Comparison of ENCODE assay signal across 19 mouse cellular contexts in genomic region chr10:105569573-105569972, GRCm38 (mm10). TPM values are rescaled to one million over a fixed set of nuclear protein-coding genes. Genes with fewer than 3 reads are reported as not detected.
"Had no signal": no experiment of that assay in that cellular context is flagged by ENCODE, and none has a peak within 500 bp of the region (broad histone marks: within the 10 kb centered on the region; RNA-seq: fewer than 3 reads in every experiment).

No protein-coding gene starts in this region.

- H3K27ac ChIP-seq: lung, embryonic 15.5 days; macrophage; midbrain, embryonic 13.5 days; midbrain, embryonic 15.5 days; neural tube, embryonic 12.5 days had no signal

- H3K4me3 ChIP-seq: lung, embryonic 15.5 days; megakaryocyte, embryonic 14.5 days; midbrain, embryonic 13.5 days; midbrain, embryonic 15.5 days; neural tube, embryonic 12.5 days had no signal

- H3K9ac ChIP-seq: lung, embryonic 15.5 days; midbrain, embryonic 13.5 days; midbrain, embryonic 15.5 days; neural tube, embryonic 12.5 days had no signal

- H3K4me2 ChIP-seq: lung, embryonic 15.5 days; midbrain, embryonic 11.5 days; midbrain, embryonic 13.5 days; midbrain, embryonic 15.5 days had no signal

- H3K36me3 ChIP-seq: lung, embryonic 15.5 days; midbrain, embryonic 13.5 days; midbrain, embryonic 15.5 days; neural tube, embryonic 12.5 days had no signal

- H3K9me3 ChIP-seq: lung, embryonic 15.5 days; megakaryocyte, embryonic 14.5 days; midbrain, embryonic 13.5 days; midbrain, embryonic 15.5 days; neural tube, embryonic 12.5 days had no signal

- ATAC-seq: lung, postnatal 0 days; midbrain, embryonic 13.5 days; midbrain, embryonic 15.5 days had no signal

- DNase-seq: lung, adult 2 months; lung, postnatal 14 days; lung, postnatal 36 days; right cerebral cortex, postnatal 25 days; right cerebral cortex, postnatal 4 days; spleen, adult 18-20 months; thymus, adult 18-20 months; thymus, postnatal 14 days; thymus, postnatal 36 days had no signal

- H3K27me3 ChIP-seq: lung, embryonic 15.5 days; midbrain, embryonic 13.5 days; midbrain, embryonic 15.5 days; neural tube, embryonic 12.5 days had no signal

RNA-seq across cellular contexts. Expression of gene Tmtc2, which starts 4.7 kb away (rescaled TPM):
- total RNA-seq: monocyte, adult 5-6 weeks; neutrophil, adult 5-6 weeks had no signal
